Mouse (Mus musculus): Measurements from ENCODE around the gene Edem3. TPM values are rescaled to one million over a fixed set of nuclear protein-coding genes. Genes with fewer than 3 reads are reported as not detected.
A peak's percentile ranks its signal among the peaks of the same experiment; 100 is the strongest.

Edem3 gene
- total RNA-seq (2014; fragmentation: Nextera tagmentation) (13.8 and 21.7 TPM in 2 replicates), total RNA-seq (2017) (35.2 and 38.2 TPM in 2 replicates)

DNA sequence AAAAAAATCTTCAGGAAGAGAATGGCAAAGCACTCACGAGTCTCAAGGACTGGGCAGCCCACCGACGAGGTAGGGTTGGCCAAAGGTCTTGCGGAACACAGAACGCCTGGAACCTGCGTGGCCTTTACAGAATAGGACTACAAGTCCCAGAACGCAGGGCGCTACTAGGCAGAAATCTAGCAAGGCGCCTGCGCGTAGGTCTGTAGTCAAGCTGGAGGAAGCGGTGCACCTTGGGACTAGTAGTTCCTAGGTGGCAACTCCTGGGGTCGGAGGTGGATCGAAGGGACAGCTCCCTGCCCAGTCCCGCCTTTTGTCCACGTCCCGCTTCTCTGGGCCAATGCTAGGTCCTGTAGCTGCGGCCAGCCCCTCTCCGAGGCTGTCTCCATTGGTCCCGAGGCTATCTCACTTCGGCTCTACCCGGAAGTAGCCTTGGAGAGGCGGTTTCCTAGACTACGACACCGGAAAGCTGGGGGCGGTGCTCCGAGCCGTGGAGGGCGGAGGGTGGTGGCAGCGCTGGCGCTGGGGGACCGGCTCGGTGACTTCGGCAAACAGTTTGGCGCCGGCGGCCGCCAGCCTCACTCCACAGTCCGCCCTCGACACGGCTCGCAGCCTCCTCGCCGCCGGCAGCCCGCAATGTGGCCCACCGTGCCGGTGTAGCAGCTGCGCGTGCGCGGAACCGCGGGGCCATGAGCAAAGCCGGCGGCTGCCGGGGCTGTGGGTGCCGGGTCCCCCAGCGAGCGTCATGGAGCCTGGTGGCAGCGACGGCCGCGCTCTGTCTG, at the start of gene Edem3:
Gene Edem3, plus strand, starts transcription at position 491 of the 779 bp plus-strand sequence.
- peak; percentile 93 for ATAC-seq (replicated peaks; ENCODE audit: low FRiP score, low TSS enrichment, poor library complexity, severe bottlenecking)

- peak; percentile 86 for ATAC-seq (replicated peaks; ENCODE audit: low FRiP score, low TSS enrichment, poor library complexity, severe bottlenecking)
Measured at GRCm38 (mm10) chr1:151705723-151706396, 49.3 kb upstream of the Edem3 start.

DNA sequence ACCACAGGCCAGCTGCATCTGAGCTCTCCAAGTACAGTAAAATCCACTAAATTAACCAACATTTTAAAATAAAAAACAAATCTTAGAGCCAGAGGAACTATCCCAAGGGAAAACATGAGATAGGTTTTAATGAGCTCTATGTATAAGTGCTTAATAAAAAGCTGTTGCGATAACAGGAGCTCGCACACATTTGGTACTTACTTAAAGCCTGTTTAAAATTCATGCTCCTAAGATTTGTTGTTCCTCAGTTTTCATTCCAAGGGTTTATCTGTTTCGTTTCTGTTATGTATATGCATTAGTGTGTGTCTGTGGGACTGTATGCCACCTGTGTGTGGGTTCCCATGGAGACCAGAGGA, 48.8 kb upstream of the Edem3 start:
- no peak for ATAC-seq (replicated peaks; ENCODE audit: low FRiP score, low TSS enrichment, poor library complexity, severe bottlenecking)

DNA sequence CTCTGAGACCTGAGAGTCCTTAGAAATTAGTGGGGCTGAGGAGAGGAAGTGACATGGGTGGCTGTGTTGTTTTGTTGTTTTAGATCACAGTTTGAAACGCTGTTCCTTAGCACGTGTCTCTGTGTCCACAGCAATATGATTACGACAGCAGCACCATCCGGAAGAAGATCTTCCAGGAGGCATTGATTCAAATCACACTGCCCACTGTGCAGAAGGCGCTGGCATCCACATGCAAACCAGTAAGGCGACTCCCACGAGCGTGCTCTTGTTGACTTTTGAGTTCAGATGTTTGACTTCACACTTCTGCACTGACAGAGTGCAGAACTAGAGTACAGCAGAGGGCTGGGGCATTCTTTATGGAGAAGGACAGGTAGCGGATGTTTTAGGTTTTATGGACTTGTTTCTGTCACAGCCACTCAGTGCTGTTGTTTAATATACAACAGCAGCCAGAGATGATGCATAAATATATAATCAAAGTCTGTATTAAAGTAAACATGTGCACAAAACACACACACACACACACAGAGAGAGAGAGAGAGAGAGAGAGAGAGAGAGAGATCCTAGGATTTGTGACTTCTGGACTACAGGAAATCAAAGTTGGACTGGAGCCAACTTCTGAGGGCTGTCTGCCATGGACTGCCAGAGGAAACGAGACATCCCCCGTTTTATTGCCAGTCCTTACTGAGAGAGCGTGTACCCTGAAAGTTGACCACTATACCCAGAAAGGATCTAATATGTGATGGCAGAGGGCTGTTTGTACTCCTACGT, 46.0 kb upstream of the Edem3 start:
- ATAC-seq (replicated peaks; ENCODE audit: low FRiP score, low TSS enrichment, poor library complexity, severe bottlenecking) = no peak

- ATAC-seq (replicated peaks; ENCODE audit: low FRiP score, low TSS enrichment, poor library complexity, severe bottlenecking) = no peak
Measured at GRCm38 (mm10) chr1:151709734-151710022, 45.5 kb upstream of the Edem3 start.

- no peak for ATAC-seq (replicated peaks; ENCODE audit: low FRiP score, low TSS enrichment, poor library complexity, severe bottlenecking)
Measured at GRCm38 (mm10) chr1:151710424-151711055, 44.6 kb upstream of the Edem3 start.

DNA sequence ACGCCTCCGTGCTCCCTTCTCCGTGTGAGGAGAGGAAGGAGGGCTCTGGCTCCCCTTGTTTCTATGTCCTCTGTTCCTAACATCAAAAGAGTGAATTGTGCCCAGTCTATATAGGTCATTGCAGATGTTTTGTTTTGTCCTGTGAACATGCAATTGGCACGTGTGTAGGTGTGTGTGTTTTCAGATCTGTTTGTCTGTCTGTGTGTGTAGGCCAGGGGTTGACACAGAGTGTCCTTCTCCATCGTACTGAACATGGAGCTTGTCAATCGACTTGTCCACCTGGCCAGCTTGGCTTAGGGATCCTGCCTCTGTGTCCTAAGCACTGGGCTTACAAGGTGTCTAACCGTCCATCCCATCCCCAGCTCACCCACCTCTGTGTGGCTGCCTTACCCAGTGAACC, 44.1 kb upstream of the Edem3 start:
- ATAC-seq (replicated peaks; ENCODE audit: low FRiP score, low TSS enrichment, poor library complexity, severe bottlenecking) = no peak

DNA sequence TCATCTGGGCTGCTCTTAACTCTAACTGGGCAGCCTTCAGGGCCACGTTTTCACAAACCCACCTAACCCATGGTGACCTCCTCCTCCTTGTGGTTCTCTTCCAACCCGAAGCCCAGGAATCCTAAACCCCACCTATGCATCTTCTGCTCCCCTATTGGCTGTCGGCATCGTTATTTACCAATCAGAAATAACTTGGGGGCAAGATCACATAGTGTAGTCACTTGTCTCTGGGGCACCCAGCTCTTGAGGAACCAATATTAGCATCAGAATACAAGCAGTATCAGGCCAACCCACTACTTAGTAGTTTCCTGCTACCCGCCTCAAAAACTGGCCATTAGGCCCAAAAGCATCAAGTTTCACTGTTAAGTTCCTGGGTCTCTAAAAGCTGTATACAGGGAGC, 42.5 kb upstream of the Edem3 start:
- ATAC-seq (replicated peaks; ENCODE audit: low FRiP score, low TSS enrichment, poor library complexity, severe bottlenecking) = no peak

DNA sequence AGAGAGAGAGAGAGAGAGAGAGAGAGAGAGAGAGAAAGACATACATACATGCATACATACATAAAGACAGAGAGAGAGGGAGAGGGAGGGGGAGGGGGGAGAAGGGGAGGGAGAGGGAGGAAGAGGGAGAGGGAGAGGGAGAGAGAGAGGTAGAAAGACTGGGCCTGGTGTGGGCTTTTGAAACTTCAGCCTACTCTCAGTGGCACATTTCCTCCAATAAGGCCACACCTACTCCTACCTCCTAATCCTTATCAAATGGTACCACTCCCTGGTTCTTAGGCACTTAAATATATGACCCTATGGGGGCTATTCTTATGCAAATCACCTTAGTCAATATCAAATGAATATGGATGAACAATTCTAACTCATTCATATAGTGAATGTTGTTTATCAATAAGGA, 41.5 kb upstream of the Edem3 start:
- ATAC-seq (replicated peaks; ENCODE audit: low FRiP score, low TSS enrichment, poor library complexity, severe bottlenecking) = peak; percentile 45

GRCm38 (mm10) chr1:151716024-151716710, 39.0 kb upstream of the Edem3 start:
- peak; percentile 66 for ATAC-seq (replicated peaks; ENCODE audit: low FRiP score, low TSS enrichment, poor library complexity, severe bottlenecking)

- no peak for ATAC-seq (replicated peaks; ENCODE audit: low FRiP score, low TSS enrichment, poor library complexity, severe bottlenecking)
Measured at GRCm38 (mm10) chr1:151717624-151718023, 37.5 kb upstream of the Edem3 start.

GRCm38 (mm10) chr1:151718575-151718974, 36.6 kb upstream of the Edem3 start:
- 0 out of 2 replicates have a peak, but pooled peaks have one; percentile 21 for ATAC-seq (replicated peaks; ENCODE audit: low FRiP score, low TSS enrichment, poor library complexity, severe bottlenecking)

DNA sequence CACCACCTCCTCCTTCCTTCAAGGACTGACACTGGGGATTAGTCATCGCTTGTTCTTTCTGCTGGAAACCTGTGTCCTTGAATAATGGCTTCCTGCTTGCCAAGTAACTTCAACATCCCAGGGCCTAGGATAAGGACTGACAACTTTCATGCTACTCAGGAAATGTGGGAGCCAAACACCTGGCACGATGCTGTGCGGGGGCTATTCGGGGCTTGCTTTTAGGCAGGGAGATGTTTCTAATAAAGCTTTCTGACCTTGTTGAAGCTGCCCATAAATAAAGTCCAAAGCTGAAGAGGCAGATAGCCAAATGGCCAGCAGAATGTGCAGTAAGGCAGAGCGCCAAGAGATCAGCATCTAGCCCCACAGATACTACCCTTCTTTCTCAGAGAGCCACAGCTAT, 35.3 kb upstream of the Edem3 start:
- no peak for ATAC-seq (replicated peaks; ENCODE audit: low FRiP score, low TSS enrichment, poor library complexity, severe bottlenecking)

DNA sequence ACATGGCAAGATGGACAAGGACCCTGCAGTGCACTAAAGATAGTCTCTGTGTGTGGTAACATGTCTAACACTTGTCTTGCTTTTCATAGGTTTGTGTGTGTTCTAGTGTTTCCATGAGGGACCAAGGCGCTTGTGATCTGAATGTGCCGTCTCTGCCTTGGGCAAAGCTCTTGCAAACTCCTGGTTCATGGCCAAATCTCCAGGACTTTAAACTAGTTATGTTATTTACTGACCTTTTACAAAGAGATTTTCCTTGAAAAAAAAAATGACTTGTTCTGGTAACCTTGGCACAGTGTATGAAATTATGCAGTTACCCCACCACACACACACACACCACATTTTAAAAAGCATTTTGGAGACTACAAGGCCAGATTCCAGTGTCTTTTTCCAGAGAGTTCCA, 34.6 kb upstream of the Edem3 start:
- no peak for ATAC-seq (replicated peaks; ENCODE audit: low FRiP score, low TSS enrichment, poor library complexity, severe bottlenecking)

- no peak for ATAC-seq (replicated peaks; ENCODE audit: low FRiP score, low TSS enrichment, poor library complexity, severe bottlenecking)
Measured at GRCm38 (mm10) chr1:151721357-151721983, 33.7 kb upstream of the Edem3 start.

DNA sequence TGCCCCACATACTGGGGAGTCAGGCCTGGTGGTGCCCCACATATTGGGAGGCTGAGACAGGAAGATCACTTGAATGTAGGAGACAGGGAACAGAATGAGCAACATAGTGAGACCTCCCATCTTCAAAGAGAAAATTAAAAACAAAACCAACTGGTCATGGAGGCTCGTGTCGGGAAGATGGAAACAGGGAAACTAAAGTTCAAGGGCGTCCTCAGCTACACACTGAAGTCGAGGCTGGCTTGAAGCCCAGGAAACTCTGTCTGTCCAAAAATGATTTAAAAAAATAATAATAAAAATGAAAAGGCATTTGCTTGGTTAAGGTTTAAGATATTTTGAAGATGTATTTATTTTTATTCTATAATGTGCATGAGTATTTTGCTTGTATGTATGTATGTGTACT, 31.4 kb upstream of the Edem3 start:
- ATAC-seq (replicated peaks; ENCODE audit: low FRiP score, low TSS enrichment, poor library complexity, severe bottlenecking) = no peak

DNA sequence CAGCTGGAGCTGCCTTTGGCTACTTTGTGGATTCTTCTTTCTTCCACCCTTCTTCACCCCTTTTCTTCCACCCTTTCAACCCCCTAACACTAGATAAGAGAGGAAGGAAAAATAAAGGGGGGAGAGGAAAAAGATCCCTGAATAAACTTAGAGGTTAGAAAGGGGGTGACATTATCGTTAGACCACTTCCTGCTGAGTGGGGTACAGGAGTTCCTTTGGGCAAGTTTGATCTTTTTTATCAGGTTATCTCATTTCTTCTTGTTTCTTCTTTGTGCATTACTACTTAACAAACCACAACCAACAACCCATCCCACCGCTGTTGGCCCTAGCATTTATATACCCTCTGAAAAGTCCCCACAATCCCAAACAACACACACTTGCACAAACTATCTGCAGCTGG, 29.6 kb upstream of the Edem3 start:
- ATAC-seq (replicated peaks; ENCODE audit: low FRiP score, low TSS enrichment, poor library complexity, severe bottlenecking) = no peak

DNA sequence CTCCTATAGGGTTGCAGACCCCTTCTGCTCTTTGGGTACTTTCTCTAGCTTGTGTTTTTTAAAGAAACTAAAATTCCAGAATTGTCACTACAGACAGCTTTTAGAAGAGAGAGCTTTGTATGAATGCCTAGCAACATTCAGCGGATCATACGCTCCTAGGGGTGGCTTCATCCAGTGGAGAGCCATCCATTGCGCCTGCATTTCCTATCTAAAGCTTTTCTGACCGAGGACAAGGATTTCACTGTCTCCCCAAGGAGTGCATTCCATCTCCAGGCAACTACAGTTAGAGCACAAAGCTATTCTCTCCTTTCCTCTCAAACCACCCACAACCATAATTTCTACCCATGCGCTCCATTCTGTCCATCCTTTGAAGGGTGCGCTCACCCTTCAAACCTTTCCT, 28.8 kb upstream of the Edem3 start:
- ATAC-seq (replicated peaks; ENCODE audit: low FRiP score, low TSS enrichment, poor library complexity, severe bottlenecking) = no peak

DNA sequence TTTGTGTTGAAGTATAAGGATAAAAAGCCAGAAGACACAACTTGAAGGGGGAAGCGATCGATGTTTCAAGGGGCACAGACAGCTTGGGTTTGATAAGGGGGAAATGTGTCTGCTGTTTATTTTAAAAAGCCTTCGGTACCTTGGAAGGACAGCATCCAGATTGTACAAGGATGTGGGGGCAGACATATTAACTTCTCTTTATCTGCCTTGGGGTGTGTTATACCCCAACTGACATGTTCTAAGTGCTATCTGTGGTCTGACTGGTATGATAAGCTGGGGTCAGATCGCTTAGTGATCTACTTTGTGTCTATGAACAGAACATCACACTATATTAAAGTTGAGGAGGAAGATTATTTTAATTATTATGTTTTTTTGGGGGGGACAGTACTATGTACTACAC, 27.0 kb upstream of the Edem3 start:
- ATAC-seq (replicated peaks; ENCODE audit: low FRiP score, low TSS enrichment, poor library complexity, severe bottlenecking) = no peak
